Mouse (Mus musculus) heart, postnatal 0 days (tissue): Measurements from ENCODE around the gene Lcor.

Experiments used
- CTCF ChIP-seq: IDR thresholded peaks from 2 replicates; pipeline ENCODE4 v1.5.1; 2016; ENCODE audit warnings: antibody characterized with exemption, control low read depth, low read depth
- EP300 ChIP-seq: IDR thresholded peaks from 2 replicates; pipeline ENCODE4 v1.6.1; 2016; ENCODE audit warnings: antibody characterized with exemption, low read depth

DNA sequence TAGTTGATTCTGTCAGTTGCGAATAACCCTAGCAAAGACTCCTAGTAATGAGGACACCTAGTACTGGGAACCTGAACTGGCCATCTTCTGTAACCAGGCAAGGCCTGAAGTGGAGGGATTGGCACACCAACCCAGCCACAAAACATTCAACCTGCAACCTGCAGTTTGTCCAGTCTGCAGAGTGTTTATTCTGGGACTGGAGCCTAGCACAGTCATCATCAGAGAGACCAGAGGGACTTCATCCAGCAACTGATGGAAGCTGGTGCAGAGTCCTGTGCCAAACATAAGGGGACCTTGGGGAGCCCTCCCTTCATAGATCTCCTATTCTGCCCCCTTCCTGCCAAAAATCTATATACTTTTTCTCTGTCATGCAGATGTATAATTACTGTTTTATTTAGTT, 32.4 kb downstream of the Lcor start:
- TF ChIP-seq CTCF (no peak), EP300 (no peak)
